Mouse (Mus musculus): Measurements from ENCODE around the gene Gm20824.
"Not testable (repeated sequence)": the region's sequence is repeated elsewhere in the genome, so short reads cannot be mapped to it uniquely, and the experiment has no call there.

The Gm20824 gene

DNA sequence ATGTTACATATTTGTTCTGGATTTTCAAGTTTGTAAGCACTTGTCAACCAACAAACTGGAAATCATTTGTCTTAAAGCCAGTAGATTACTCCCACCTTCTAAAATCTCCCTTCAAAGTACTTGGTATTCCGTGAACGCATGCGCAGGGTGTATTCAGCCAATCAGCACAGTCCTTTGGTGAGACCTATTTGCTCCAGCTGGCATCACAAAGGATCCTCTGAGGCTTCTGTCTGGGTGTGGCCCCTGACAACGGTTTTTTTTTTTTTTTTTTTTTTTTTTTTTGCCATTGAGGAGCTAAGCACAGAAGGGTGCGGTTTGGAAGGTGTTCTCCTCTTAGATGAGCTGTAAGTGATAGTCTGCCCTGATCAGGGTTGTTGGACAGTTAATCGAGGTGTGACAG lies at the start of gene Gm20824:
Gene Gm20824, plus strand, starts transcription at position 301 of the 400 bp plus-strand sequence.
- not testable (repeated sequence) for DNase-seq (ENCODE audit: low spot score in 2 of 2)

Data from spleen, postnatal 4 days (tissue).